Mouse (Mus musculus) limb, embryonic 10.5 days (tissue): ENCODE results near the gene Zbtb40. TPM values are rescaled to one million over a fixed set of nuclear protein-coding genes. Genes with fewer than 3 reads are reported as not detected.

ENCODE experiments used
- DNase-seq: peaks from one replicate; pipeline ENCODE4 v3.0.0-alpha.2; 2017; ENCODE audit warnings: low spot score
- H3K27ac ChIP-seq: fragments of 300-500 bp; sonication (generic); 2 replicates; pipeline ENCODE4 v1.5.1; 2016; ENCODE audit warnings: mild to moderate bottlenecking
- H3K27me3 ChIP-seq: fragments of 300-500 bp; sonication (generic); 2 replicates; pipeline ENCODE4 v1.6.1; 2016; ENCODE audit warnings: low read depth, mild to moderate bottlenecking; ENCODE audit not compliant: poor library complexity, severe bottlenecking
- H3K36me3 ChIP-seq: fragments of 300-500 bp; sonication (generic); 2 replicates; pipeline ENCODE4 v1.6.1; 2016; ENCODE audit warnings: mild to moderate bottlenecking, moderate library complexity
- H3K4me1 ChIP-seq: fragments of 300-500 bp; sonication (generic); 2 replicates; pipeline ENCODE4 v1.6.1; 2016
- H3K4me3 ChIP-seq: fragments of 300-500 bp; sonication (generic); 2 replicates; pipeline ENCODE4 v1.5.1; 2016; ENCODE audit warnings: mild to moderate bottlenecking, moderate library complexity
- H3K9me3 ChIP-seq: fragments of 300-500 bp; sonication (generic); replicated peaks from 2 replicates; pipeline ENCODE4 v1.6.1; 2016; ENCODE audit warnings: mild to moderate bottlenecking
- WGBS: fragments of 180-500 bp; shearing (Covaris S2); methylation state at CpG from one replicate; pipeline ENCODE4 v1.1.7; 2016; 5-methylcytosine and 5-hydroxymethylcytosine counted together
- polyA plus RNA-seq: library from polyadenylated mRNA; unstranded; fragments of >200 nt; fragmentation: Nextera tagmentation; extraction: Ambion mirVana; gene quantifications from 2 replicates; pipeline ENCODE4 v1.2.1, GENCODE M21; 2016

Zbtb40 gene
- polyA plus RNA-seq, 1 experiment from 2014 or later, result 7.2 TPM

GRCm38 (mm10) chr4:137047840-137048549 is 606 bp downstream of the Zbtb40 start:
- WGBS, result under 1% methylated on average over 52 of the region's 52 CpGs
- H3K27ac ChIP-seq, result peak overlapping the region; percentile 86
- peak overlapping the region; percentile 74 for H3K4me3 ChIP-seq
- H3K9me3 ChIP-seq, result no peaks in the 10 kb centered on the region
- H3K27me3 ChIP-seq, result peaks cover 34% of the 10 kb centered on the region
- H3K36me3 ChIP-seq, result no peaks in the 10 kb centered on the region
- H3K4me1 ChIP-seq, result peaks cover 36% of the 10 kb centered on the region
- DNase-seq, result peak; percentile 60

- H3K27me3 ChIP-seq, result peaks cover 16% of the 10 kb centered on the region
- DNase-seq, result no peak
- H3K9me3 ChIP-seq, result no peaks in the 10 kb centered on the region
- peaks cover 55% of the 10 kb centered on the region for H3K4me1 ChIP-seq
- H3K27ac ChIP-seq, result no peak overlapping the region
- H3K4me3 ChIP-seq, result no peak overlapping the region
- no peaks in the 10 kb centered on the region for H3K36me3 ChIP-seq
- WGBS, result 90% methylated on average over 5 of the region's 5 CpGs
Observed at GRCm38 (mm10) chr4:137046110-137046509, 2.5 kb downstream of the Zbtb40 start.

GRCm38 (mm10) chr4:137044516-137044915 is 4.1 kb downstream of the Zbtb40 start:
- Histone ChIP-seq H3K27me3 (peaks cover under 1% of the 10 kb centered on the region; the same call in 1 of the 2 replicates), H3K4me1 (peaks cover 63% of the 10 kb centered on the region), H3K9me3 (no peaks in the 10 kb centered on the region), H3K36me3 (no peaks in the 10 kb centered on the region), H3K4me3 (peak overlapping the region; percentile 11; the same call in 1 of the 2 replicates), H3K27ac (peak overlapping the region; percentile 58; the same call in 1 of the 2 replicates)
- WGBS, result 35% methylated on average over 5 of the region's 5 CpGs
- no peak for DNase-seq

GRCm38 (mm10) chr4:137043799-137044198 is 4.8 kb downstream of the Zbtb40 start:
- Histone ChIP-seq H3K36me3 (no peaks in the 10 kb centered on the region), H3K4me3 (peak overlapping the region; percentile 11; the same call in 1 of the 2 replicates), H3K27ac (peak overlapping the region; percentile 58), H3K9me3 (no peaks in the 10 kb centered on the region), H3K27me3 (no peaks in the 10 kb centered on the region), H3K4me1 (peaks cover 63% of the 10 kb centered on the region)
- WGBS, result 36% methylated on average over 11 of the region's 11 CpGs
- no peak for DNase-seq

- Histone ChIP-seq H3K4me1 (peaks cover 70% of the 10 kb centered on the region), H3K4me3 (no peak overlapping the region), H3K9me3 (no peaks in the 10 kb centered on the region), H3K27ac (no peak overlapping the region), H3K36me3 (no peaks in the 10 kb centered on the region), H3K27me3 (no peaks in the 10 kb centered on the region)
- WGBS, result 93% methylated on average over 8 of the region's 8 CpGs
- DNase-seq, result no peak
Observed at GRCm38 (mm10) chr4:137042039-137042438, 6.6 kb downstream of the Zbtb40 start.

GRCm38 (mm10) chr4:137041161-137041621 is 7.4 kb downstream of the Zbtb40 start:
- no peak overlapping the region for H3K4me3 ChIP-seq
- H3K27ac ChIP-seq, result no peak overlapping the region
- H3K27me3 ChIP-seq, result no peaks in the 10 kb centered on the region
- no peaks in the 10 kb centered on the region for H3K36me3 ChIP-seq
- WGBS, result 58% methylated on average over 10 of the region's 10 CpGs
- no peak for DNase-seq
- H3K9me3 ChIP-seq, result no peaks in the 10 kb centered on the region
- peaks cover 70% of the 10 kb centered on the region for H3K4me1 ChIP-seq

GRCm38 (mm10) chr4:137039441-137039840 is 9.2 kb downstream of the Zbtb40 start:
- Histone ChIP-seq H3K9me3 (no peaks in the 10 kb centered on the region), H3K4me3 (no peak overlapping the region), H3K4me1 (peaks cover 61% of the 10 kb centered on the region), H3K27me3 (no peaks in the 10 kb centered on the region), H3K36me3 (no peaks in the 10 kb centered on the region), H3K27ac (no peak overlapping the region)
- 94% methylated on average over 7 of the region's 7 CpGs for WGBS
- no peak for DNase-seq

GRCm38 (mm10) chr4:137038501-137038900 is 10.1 kb downstream of the Zbtb40 start:
- DNase-seq, result no peak
- Histone ChIP-seq H3K9me3 (no peaks in the 10 kb centered on the region), H3K27ac (no peak overlapping the region), H3K4me1 (peaks cover 56% of the 10 kb centered on the region), H3K27me3 (no peaks in the 10 kb centered on the region), H3K36me3 (no peaks in the 10 kb centered on the region), H3K4me3 (no peak overlapping the region)
- WGBS, result 90% methylated on average over 3 of the region's 3 CpGs

- no peaks in the 10 kb centered on the region for H3K9me3 ChIP-seq
- H3K36me3 ChIP-seq, result no peaks in the 10 kb centered on the region
- H3K4me1 ChIP-seq, result peaks cover 55% of the 10 kb centered on the region
- no peaks in the 10 kb centered on the region for H3K27me3 ChIP-seq
- DNase-seq, result no peak
- 76% methylated on average over 8 of the region's 8 CpGs for WGBS
- no peak overlapping the region for H3K27ac ChIP-seq
- H3K4me3 ChIP-seq, result no peak overlapping the region
Observed at GRCm38 (mm10) chr4:137038096-137038495, 10.5 kb downstream of the Zbtb40 start.

GRCm38 (mm10) chr4:137033115-137033887 is 15.3 kb downstream of the Zbtb40 start:
- no peak overlapping the region for H3K27ac ChIP-seq
- DNase-seq, result no peak
- no peaks in the 10 kb centered on the region for H3K9me3 ChIP-seq
- H3K4me3 ChIP-seq, result no peak overlapping the region
- H3K4me1 ChIP-seq, result peaks cover 24% of the 10 kb centered on the region
- H3K27me3 ChIP-seq, result no peaks in the 10 kb centered on the region
- no peaks in the 10 kb centered on the region for H3K36me3 ChIP-seq
- 17% methylated on average over 7 of the region's 7 CpGs for WGBS

GRCm38 (mm10) chr4:137032456-137032855 is 16.1 kb downstream of the Zbtb40 start:
- WGBS, result 92% methylated on average over 4 of the region's 4 CpGs
- Histone ChIP-seq H3K4me1 (peaks cover 15% of the 10 kb centered on the region), H3K36me3 (no peaks in the 10 kb centered on the region), H3K27me3 (no peaks in the 10 kb centered on the region), H3K9me3 (no peaks in the 10 kb centered on the region), H3K4me3 (no peak overlapping the region), H3K27ac (no peak overlapping the region)
- no peak for DNase-seq

GRCm38 (mm10) chr4:137031319-137031718 is 17.3 kb downstream of the Zbtb40 start:
- no peaks in the 10 kb centered on the region for H3K36me3 ChIP-seq
- no peaks in the 10 kb centered on the region for H3K27me3 ChIP-seq
- H3K4me3 ChIP-seq, result no peak overlapping the region
- no peak overlapping the region for H3K27ac ChIP-seq
- H3K4me1 ChIP-seq, result peaks cover 13% of the 10 kb centered on the region
- 93% methylated on average over 7 of the region's 7 CpGs for WGBS
- no peaks in the 10 kb centered on the region for H3K9me3 ChIP-seq
- no peak for DNase-seq

- 64% methylated on average over 8 of the region's 8 CpGs for WGBS
- Histone ChIP-seq H3K4me1 (peaks cover 14% of the 10 kb centered on the region), H3K4me3 (no peak overlapping the region), H3K27me3 (no peaks in the 10 kb centered on the region), H3K9me3 (no peaks in the 10 kb centered on the region), H3K27ac (no peak overlapping the region), H3K36me3 (no peaks in the 10 kb centered on the region)
- DNase-seq, result no peak
Observed at GRCm38 (mm10) chr4:137029348-137029747, 19.3 kb downstream of the Zbtb40 start.
